Mouse (Mus musculus): ENCODE measurements at regions not wholly inside any gene's neighbourhood (a gene's known extent, or its start where the extent isn't known, plus 50 kb on each side); places are given as distances from the start of the nearest gene placed in this dataset.

- no peaks in the 10 kb centered on the region for H3K36me3 ChIP-seq (ENCODE audit: control insufficient read depth, insufficient read depth, low read length)
- no peak overlapping the region for H3K27ac ChIP-seq (ENCODE audit: control insufficient read depth, insufficient read depth, low read depth, low read length)
- TF ChIP-seq CTCF (IDR thresholded peaks at IDR 0.05; ENCODE audit: control insufficient read depth, insufficient read depth, insufficient replicate concordance, low read depth, low read length) = no peak
- TF ChIP-seq POLR2A (IDR thresholded peaks at IDR 0.05; ENCODE audit: control insufficient read depth, low read depth, low read length) = no peak
- H3K4me3 ChIP-seq (ENCODE audit: control insufficient read depth, low read depth, low read length) = no peak overlapping the region
- no peaks in the 10 kb centered on the region for H3K27me3 ChIP-seq (ENCODE audit: control insufficient read depth, insufficient read depth, low read length)
- no peaks in the 10 kb centered on the region; the same call in 1 of the 2 replicates for H3K4me1 ChIP-seq (ENCODE audit: control insufficient read depth, insufficient read depth, low read length)
Measured at GRCm38 (mm10) chr3:148420303-148420702, 570.1 kb downstream of the Adgrl2 start.

GRCm38 (mm10) chr3:148419462-148420074, 570.8 kb downstream of the Adgrl2 start:
- H3K27ac ChIP-seq (ENCODE audit: control insufficient read depth, insufficient read depth, low read depth, low read length) = no peak overlapping the region
- no peaks in the 10 kb centered on the region for H3K27me3 ChIP-seq (ENCODE audit: control insufficient read depth, insufficient read depth, low read length)
- no peak overlapping the region for H3K4me3 ChIP-seq (ENCODE audit: control insufficient read depth, low read depth, low read length)
- H3K4me1 ChIP-seq (ENCODE audit: control insufficient read depth, insufficient read depth, low read length) = no peaks in the 10 kb centered on the region
- H3K36me3 ChIP-seq (ENCODE audit: control insufficient read depth, insufficient read depth, low read length) = no peaks in the 10 kb centered on the region
- TF ChIP-seq CTCF (IDR thresholded peaks at IDR 0.05; ENCODE audit: control insufficient read depth, insufficient read depth, insufficient replicate concordance, low read depth, low read length) (no peak), POLR2A (IDR thresholded peaks at IDR 0.05; ENCODE audit: control insufficient read depth, low read depth, low read length) (no peak)

DNA sequence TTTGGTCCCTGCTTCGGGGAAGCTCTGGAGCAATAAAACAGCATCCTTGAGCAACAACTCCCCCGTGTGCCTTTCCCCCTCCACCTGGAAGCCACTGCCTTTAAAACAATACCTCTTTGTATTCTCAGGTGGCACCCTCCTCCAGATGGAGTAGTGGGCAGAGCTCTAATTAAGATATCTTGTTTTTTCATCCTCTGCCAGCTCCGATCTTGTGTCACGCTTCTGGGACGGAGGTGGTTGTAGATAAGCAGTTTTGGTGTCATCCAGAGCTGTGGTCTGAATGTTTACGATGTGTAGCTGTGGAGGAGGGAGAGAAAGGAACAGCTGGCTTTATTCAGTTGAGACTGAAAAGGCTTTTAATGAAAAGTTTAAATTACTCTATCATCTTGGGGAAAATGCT, 572.3 kb downstream of the Adgrl2 start:
- Histone ChIP-seq H3K4me1 (ENCODE audit: control insufficient read depth, insufficient read depth, low read length) (no peaks in the 10 kb centered on the region), H3K27me3 (ENCODE audit: control insufficient read depth, insufficient read depth, low read length) (no peaks in the 10 kb centered on the region), H3K4me3 (ENCODE audit: control insufficient read depth, low read depth, low read length) (no peak overlapping the region), H3K27ac (ENCODE audit: control insufficient read depth, insufficient read depth, low read depth, low read length) (no peak overlapping the region), H3K36me3 (ENCODE audit: control insufficient read depth, insufficient read depth, low read length) (no peaks in the 10 kb centered on the region)
- TF ChIP-seq CTCF (IDR thresholded peaks at IDR 0.05; ENCODE audit: control insufficient read depth, insufficient read depth, insufficient replicate concordance, low read depth, low read length) = no peak
- TF ChIP-seq POLR2A (IDR thresholded peaks at IDR 0.05; ENCODE audit: control insufficient read depth, low read depth, low read length) = no peak

DNA sequence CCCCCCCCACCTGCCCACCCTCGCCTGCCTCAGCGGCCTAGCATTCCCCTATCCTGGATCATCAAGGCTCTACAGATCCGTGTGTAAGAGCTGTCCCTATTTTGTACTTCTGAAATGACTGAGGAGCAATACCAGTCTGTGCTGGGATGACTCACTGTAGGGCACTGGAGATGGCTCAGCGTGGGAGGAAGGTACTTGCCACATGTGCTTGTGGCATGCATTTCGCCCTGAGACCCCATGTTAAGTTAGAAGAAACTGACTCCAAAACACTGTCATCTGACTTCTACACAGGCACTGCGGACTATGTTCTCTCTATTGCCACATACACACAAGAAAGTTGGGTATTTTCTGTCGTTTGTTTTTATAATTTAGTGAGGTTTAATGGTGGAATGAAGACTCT, 574.9 kb downstream of the Adgrl2 start:
- Histone ChIP-seq H3K27me3 (ENCODE audit: control insufficient read depth, insufficient read depth, low read length) (no peaks in the 10 kb centered on the region), H3K4me1 (ENCODE audit: control insufficient read depth, insufficient read depth, low read length) (no peaks in the 10 kb centered on the region), H3K4me3 (ENCODE audit: control insufficient read depth, low read depth, low read length) (no peak overlapping the region), H3K36me3 (ENCODE audit: control insufficient read depth, insufficient read depth, low read length) (no peaks in the 10 kb centered on the region), H3K27ac (ENCODE audit: control insufficient read depth, insufficient read depth, low read depth, low read length) (no peak overlapping the region)
- TF ChIP-seq CTCF (IDR thresholded peaks at IDR 0.05; ENCODE audit: control insufficient read depth, insufficient read depth, insufficient replicate concordance, low read depth, low read length) (no peak), POLR2A (IDR thresholded peaks at IDR 0.05; ENCODE audit: control insufficient read depth, low read depth, low read length) (no peak)

DNA sequence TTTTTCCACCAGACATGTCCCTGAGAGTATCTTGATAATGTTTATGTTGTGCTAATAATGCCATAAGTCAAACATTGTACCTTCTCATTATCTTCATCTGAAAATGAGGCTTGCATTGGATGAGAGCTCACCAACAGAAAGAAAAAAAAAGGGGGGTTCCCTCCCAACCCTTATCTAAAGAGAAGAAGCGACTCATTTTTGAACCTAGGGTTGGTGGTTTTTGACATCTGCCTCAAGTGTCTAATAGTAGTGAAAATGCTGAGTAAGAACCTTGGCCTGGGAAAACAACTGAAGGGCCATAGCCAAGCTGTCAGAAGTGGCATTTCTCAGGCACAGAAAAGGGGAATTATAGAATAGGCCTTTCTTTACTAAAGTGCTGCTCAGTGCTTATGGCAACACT, 577.3 kb downstream of the Adgrl2 start:
- TF ChIP-seq POLR2A (IDR thresholded peaks at IDR 0.05; ENCODE audit: control insufficient read depth, low read depth, low read length) = no peak
- TF ChIP-seq CTCF (IDR thresholded peaks at IDR 0.05; ENCODE audit: control insufficient read depth, insufficient read depth, insufficient replicate concordance, low read depth, low read length) = no peak
- Histone ChIP-seq H3K27ac (ENCODE audit: control insufficient read depth, insufficient read depth, low read depth, low read length) (no peak overlapping the region), H3K27me3 (ENCODE audit: control insufficient read depth, insufficient read depth, low read length) (no peaks in the 10 kb centered on the region), H3K4me1 (ENCODE audit: control insufficient read depth, insufficient read depth, low read length) (no peaks in the 10 kb centered on the region), H3K36me3 (ENCODE audit: control insufficient read depth, insufficient read depth, low read length) (no peaks in the 10 kb centered on the region), H3K4me3 (ENCODE audit: control insufficient read depth, low read depth, low read length) (no peak overlapping the region)

GRCm38 (mm10) chr3:148412191-148412590, 578.2 kb downstream of the Adgrl2 start:
- H3K4me1 ChIP-seq (ENCODE audit: control insufficient read depth, insufficient read depth, low read length) = no peaks in the 10 kb centered on the region
- no peaks in the 10 kb centered on the region for H3K27me3 ChIP-seq (ENCODE audit: control insufficient read depth, insufficient read depth, low read length)
- TF ChIP-seq POLR2A (IDR thresholded peaks at IDR 0.05; ENCODE audit: control insufficient read depth, low read depth, low read length) (no peak), CTCF (IDR thresholded peaks at IDR 0.05; ENCODE audit: control insufficient read depth, insufficient read depth, insufficient replicate concordance, low read depth, low read length) (no peak)
- H3K4me3 ChIP-seq (ENCODE audit: control insufficient read depth, low read depth, low read length) = no peak overlapping the region
- H3K27ac ChIP-seq (ENCODE audit: control insufficient read depth, insufficient read depth, low read depth, low read length) = no peak overlapping the region
- no peaks in the 10 kb centered on the region for H3K36me3 ChIP-seq (ENCODE audit: control insufficient read depth, insufficient read depth, low read length)

DNA sequence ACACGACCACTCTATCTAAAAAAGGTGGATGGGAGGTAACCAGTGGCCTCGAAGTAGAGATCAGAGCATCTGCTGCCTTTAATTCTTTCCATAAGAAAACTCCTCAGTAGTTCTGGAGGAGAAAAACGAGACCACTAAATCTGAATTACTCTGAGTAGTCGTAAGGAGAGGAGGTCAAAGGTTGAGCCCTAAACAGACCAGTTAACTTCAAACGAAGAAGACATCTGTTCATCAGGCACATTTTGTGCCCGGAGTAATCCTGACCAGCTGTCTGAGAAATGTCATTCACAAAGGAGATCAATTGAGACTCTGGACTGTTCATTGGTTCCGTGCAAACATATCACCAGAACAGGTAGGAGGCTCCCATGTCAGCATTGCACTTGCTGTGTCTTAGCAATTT, 592.0 kb downstream of the Adgrl2 start:
- no peaks in the 10 kb centered on the region for H3K27me3 ChIP-seq (ENCODE audit: control insufficient read depth, insufficient read depth, low read length)
- H3K4me3 ChIP-seq (ENCODE audit: control insufficient read depth, low read depth, low read length) = no peak overlapping the region
- H3K4me1 ChIP-seq (ENCODE audit: control insufficient read depth, insufficient read depth, low read length) = no peaks in the 10 kb centered on the region
- no peak for TF ChIP-seq CTCF (IDR thresholded peaks at IDR 0.05; ENCODE audit: control insufficient read depth, insufficient read depth, insufficient replicate concordance, low read depth, low read length)
- H3K27ac ChIP-seq (ENCODE audit: control insufficient read depth, insufficient read depth, low read depth, low read length) = no peak overlapping the region
- no peaks in the 10 kb centered on the region for H3K36me3 ChIP-seq (ENCODE audit: control insufficient read depth, insufficient read depth, low read length)

DNA sequence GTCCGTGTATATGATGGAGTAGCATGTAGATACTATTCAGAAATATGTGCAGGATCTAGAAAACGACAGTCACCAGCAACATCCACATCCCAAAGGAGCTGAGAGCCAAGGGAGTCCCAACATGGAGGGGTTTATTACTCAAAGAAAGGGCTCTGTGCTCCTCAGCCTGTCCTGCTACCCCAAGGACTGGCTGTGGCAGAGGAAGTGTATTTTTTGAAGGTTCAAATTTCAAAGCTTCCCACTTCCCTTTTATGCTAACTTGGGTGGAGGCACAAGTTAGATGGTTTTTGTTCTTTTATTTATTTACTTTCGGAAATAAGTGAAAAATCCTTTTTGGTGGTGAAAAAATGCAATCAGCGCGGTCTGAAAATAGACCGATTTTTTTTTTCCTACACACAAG, 602.8 kb downstream of the Adgrl2 start:
- no peaks in the 10 kb centered on the region for H3K27me3 ChIP-seq (ENCODE audit: control insufficient read depth, insufficient read depth, low read length)
- TF ChIP-seq CTCF (IDR thresholded peaks at IDR 0.05; ENCODE audit: control insufficient read depth, insufficient read depth, insufficient replicate concordance, low read depth, low read length) (no peak), POLR2A (IDR thresholded peaks at IDR 0.05; ENCODE audit: control insufficient read depth, low read depth, low read length) (no peak)
- no peaks in the 10 kb centered on the region for H3K4me1 ChIP-seq (ENCODE audit: control insufficient read depth, insufficient read depth, low read length)
- no peak overlapping the region for H3K4me3 ChIP-seq (ENCODE audit: control insufficient read depth, low read depth, low read length)
- no peaks in the 10 kb centered on the region for H3K36me3 ChIP-seq (ENCODE audit: control insufficient read depth, insufficient read depth, low read length)
- no peak overlapping the region for H3K27ac ChIP-seq (ENCODE audit: control insufficient read depth, insufficient read depth, low read depth, low read length)

Measured in testis, adult 2 months (tissue).